Mouse (Mus musculus) liver, embryonic 15.5 days (tissue): Measurements from ENCODE around the gene 4933411K16Rik. TPM values are rescaled to one million over a fixed set of nuclear protein-coding genes. Genes with fewer than 3 reads are reported as not detected.

Source experiments
- ATAC-seq: fragments of 200-750 bp; cut with Nextera tagmentation; 2 replicates; pipeline ENCODE4 v1.8.0; 2017; ENCODE audit warnings: moderate number of reproducible peaks, mild to moderate bottlenecking, moderate library complexity; ENCODE audit not compliant: insufficient read depth
- H3K27ac ChIP-seq: fragments of 300-500 bp; sonication (generic); replicated peaks from 2 replicates; pipeline ENCODE4 v1.5.1; 2015; ENCODE audit warnings: mild to moderate bottlenecking, inconsistent platforms
- H3K27me3 ChIP-seq: fragments of 300-500 bp; sonication (generic); 2 replicates; pipeline ENCODE4 v1.6.1; 2015; ENCODE audit warnings: mild to moderate bottlenecking, inconsistent platforms
- H3K36me3 ChIP-seq: fragments of 300-500 bp; sonication (generic); replicated peaks from 2 replicates; pipeline ENCODE4 v1.6.1; 2015; ENCODE audit warnings: moderate library complexity, mild to moderate bottlenecking, inconsistent platforms
- H3K4me1 ChIP-seq: fragments of 300-500 bp; sonication (generic); replicated peaks from 2 replicates; pipeline ENCODE4 v1.6.1; 2015; ENCODE audit warnings: inconsistent platforms
- H3K4me2 ChIP-seq: fragments of 300-500 bp; sonication (generic); 2 replicates; pipeline ENCODE4 v1.6.1; 2015; ENCODE audit warnings: moderate library complexity, mild to moderate bottlenecking, inconsistent platforms
- H3K4me3 ChIP-seq: fragments of 300-500 bp; sonication (generic); replicated peaks from 2 replicates; pipeline ENCODE4 v1.5.1; 2015; ENCODE audit warnings: mild to moderate bottlenecking, inconsistent platforms
- H3K9ac ChIP-seq: fragments of 300-500 bp; sonication (generic); 2 replicates; pipeline ENCODE4 v1.6.1; 2015; ENCODE audit warnings: moderate library complexity, mild to moderate bottlenecking, inconsistent platforms
- H3K9me3 ChIP-seq: fragments of 300-500 bp; sonication (generic); replicated peaks from 2 replicates; pipeline ENCODE4 v1.6.1; 2016; ENCODE audit warnings: inconsistent platforms
- WGBS: fragments of 180-500 bp; shearing (Covaris S2); methylation state at CpG from one replicate; pipeline ENCODE4 v1.1.7; 2015; ENCODE audit warnings: mixed read lengths; ENCODE audit not compliant: insufficient replicate concordance; 5-methylcytosine and 5-hydroxymethylcytosine counted together
- polyA plus RNA-seq: library from polyadenylated mRNA; unstranded; fragments of >200 nt; fragmentation: Nextera tagmentation; extraction: Ambion mirVana; gene quantifications from 2 replicates; pipeline ENCODE4 v1.2.1, GENCODE M21; 2015

The 4933411K16Rik gene
- polyA plus RNA-seq, 1 experiment from 2014 or later, result 0.26 TPM

DNA sequence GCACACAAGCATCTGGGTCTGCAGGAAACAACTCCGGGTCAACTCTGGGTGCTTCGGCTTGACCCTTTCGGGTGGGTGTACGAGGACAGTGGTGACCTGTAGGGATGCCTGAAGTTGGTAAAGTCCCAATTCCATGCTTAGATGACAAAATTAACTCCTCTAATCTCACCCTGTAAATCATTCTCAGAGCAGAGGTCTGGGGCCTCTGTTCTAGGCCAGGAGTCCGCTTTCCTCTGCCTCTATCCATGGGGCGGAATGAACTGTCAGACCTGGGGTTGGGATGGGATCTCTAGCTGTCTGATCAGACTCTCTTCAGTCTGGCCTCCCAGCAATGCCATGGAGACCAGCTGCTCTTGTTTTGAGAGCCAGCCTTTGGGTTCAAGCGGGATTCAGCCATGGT lies 9.4 kb downstream of the 4933411K16Rik start:
- Histone ChIP-seq H3K9me3 (no peaks in the 10 kb centered on the region), H3K27me3 (no peaks in the 10 kb centered on the region), H3K27ac (peak overlapping the region; percentile 48), H3K36me3 (0 out of 2 replicates have a peak, but pooled peaks cover 4% of the 10 kb centered on the region), H3K4me2 (no peak overlapping the region), H3K4me1 (peaks cover 5% of the 10 kb centered on the region), H3K9ac (no peak overlapping the region), H3K4me3 (no peak overlapping the region)
- ATAC-seq, result peak; percentile 80
- WGBS, result 64% methylated on average over 7 of the region's 7 CpGs

DNA sequence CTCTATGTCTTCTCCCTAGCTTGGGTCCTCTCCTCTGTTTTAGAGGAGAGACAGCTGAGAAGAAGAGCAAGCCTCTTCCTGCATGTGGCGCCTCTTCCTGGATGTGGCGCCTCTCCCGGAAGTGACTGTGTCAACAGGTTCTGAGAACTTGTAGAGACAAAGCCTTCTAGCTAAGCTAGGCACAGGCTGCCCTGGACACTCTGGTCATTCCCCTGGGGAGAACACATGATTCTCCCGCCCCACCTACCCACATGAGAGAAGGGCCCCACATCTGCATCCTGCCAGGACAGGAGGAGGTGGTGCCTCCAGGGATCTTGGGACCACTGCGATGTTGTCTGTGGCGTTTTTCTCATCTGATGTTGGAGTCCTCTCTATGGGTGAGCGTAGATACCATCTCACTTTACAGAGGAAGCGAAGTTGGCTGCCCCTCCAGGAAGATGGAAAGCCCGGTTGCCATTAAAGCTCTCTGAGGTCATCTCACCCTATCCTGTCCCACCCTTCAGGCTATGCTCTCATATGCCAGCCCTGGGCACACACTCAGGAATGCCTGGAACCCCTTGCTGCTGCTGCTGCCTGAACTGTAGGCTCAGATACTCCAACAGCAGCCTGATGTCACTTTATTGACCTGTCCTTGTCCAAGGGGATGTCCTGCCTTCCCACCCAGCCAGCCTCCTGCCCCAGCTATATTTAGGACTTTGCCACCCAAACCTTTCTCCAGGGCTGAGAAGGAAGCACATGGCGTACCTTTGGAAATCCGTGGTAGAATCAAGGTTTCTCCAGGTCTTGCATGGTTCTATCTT lies 16.6 kb downstream of the 4933411K16Rik start:
- no peaks in the 10 kb centered on the region for H3K9me3 ChIP-seq
- 0 out of 2 replicates have a peak, but pooled peaks cover 7% of the 10 kb centered on the region for H3K36me3 ChIP-seq
- no peak overlapping the region for H3K4me3 ChIP-seq
- H3K27ac ChIP-seq, result no peak overlapping the region
- no peak for ATAC-seq
- no peak overlapping the region for H3K4me2 ChIP-seq
- H3K27me3 ChIP-seq, result no peaks in the 10 kb centered on the region
- 51% methylated on average over 11 of the region's 11 CpGs for WGBS
- H3K4me1 ChIP-seq, result no peaks in the 10 kb centered on the region; the same call in 1 of the 2 replicates
- H3K9ac ChIP-seq, result no peak overlapping the region

DNA sequence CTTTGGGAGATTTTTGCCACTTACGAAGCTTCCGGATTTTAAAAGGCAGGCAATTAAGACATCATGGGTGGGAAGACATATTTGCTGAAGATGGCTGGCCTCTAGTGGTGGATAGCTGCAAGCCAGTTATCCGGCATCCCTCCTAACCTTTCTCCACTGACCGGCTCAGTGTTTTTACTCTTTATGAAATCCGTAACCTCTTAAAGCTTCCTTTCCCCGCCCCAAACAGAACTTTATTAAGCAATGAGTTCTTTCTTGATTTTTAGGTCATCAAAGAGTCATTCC lies 17.1 kb downstream of the 4933411K16Rik start:
- no peak overlapping the region for H3K4me2 ChIP-seq
- no peak for ATAC-seq
- WGBS, result 66% methylated on average over 6 of the region's 6 CpGs
- no peak overlapping the region for H3K4me3 ChIP-seq
- no peaks in the 10 kb centered on the region for H3K9me3 ChIP-seq
- H3K9ac ChIP-seq, result no peak overlapping the region
- H3K4me1 ChIP-seq, result no peaks in the 10 kb centered on the region; the same call in 1 of the 2 replicates
- H3K27ac ChIP-seq, result no peak overlapping the region
- H3K27me3 ChIP-seq, result no peaks in the 10 kb centered on the region
- H3K36me3 ChIP-seq, result 0 out of 2 replicates have a peak, but pooled peaks cover 7% of the 10 kb centered on the region

DNA sequence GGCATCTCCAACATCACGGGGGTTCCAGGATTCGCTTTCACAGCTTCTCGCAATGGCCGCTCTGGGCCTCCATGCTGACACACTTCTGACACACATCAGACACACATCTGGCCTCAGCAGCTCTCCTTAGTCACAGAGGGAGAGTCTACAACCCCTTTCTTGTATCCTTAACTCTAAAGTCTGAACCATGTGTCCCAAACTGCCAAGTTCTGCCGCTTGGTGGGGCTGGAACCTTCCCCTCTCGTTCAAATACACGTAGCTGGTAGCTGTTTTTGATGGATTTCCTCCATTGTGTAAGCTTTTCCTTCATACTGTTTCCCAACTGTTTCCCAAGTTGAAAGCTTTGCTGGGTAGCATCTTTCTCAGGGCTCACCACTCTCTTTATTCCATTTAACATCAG lies 19.2 kb downstream of the 4933411K16Rik start:
- H3K4me1 ChIP-seq, result no peaks in the 10 kb centered on the region; the same call in 1 of the 2 replicates
- H3K9me3 ChIP-seq, result no peaks in the 10 kb centered on the region
- no peak for ATAC-seq
- peak overlapping the region; percentile 68 for H3K27ac ChIP-seq
- no peaks in the 10 kb centered on the region for H3K27me3 ChIP-seq
- no peak overlapping the region for H3K4me3 ChIP-seq
- 0 out of 2 replicates have a peak, but pooled peaks cover 7% of the 10 kb centered on the region for H3K36me3 ChIP-seq
- H3K9ac ChIP-seq, result no peak overlapping the region
- 66% methylated on average over 7 of the region's 7 CpGs for WGBS
- H3K4me2 ChIP-seq, result no peak overlapping the region

DNA sequence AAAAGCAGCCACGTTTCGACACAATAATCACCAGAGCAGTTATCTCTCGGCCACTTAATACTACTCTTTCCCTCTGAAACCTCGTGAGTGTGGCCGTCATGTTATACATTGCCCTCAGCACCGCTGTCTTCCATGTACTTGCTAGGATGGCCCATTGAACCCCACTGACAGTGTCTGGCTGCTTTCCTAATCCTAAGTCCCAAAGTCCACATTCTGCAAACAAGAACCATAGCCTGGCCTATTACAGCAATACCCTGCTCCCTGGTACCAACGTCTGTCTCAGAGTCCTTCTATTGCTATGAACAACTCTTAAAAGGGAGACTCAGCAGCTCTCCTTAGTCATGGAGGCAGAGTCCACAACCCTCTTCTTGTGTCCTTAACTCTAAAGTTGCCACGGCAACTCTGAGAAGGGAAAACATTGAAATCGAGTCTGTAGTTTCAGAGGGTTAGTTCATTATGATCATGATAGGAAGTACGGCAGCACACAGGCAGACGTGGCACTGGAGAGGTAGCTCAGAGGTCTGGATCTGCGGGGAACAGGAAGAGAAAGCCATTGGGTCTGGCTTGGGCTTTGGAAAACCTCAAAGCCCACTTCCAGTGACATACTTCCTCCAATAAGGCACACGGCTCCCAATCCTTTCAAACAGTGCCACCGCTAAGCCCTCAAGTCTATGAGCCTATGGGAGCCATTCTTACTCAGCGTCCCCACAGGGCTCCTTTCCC lies 20.0 kb downstream of the 4933411K16Rik start:
- H3K36me3 ChIP-seq, result 0 out of 2 replicates have a peak, but pooled peaks cover 7% of the 10 kb centered on the region
- no peaks in the 10 kb centered on the region for H3K27me3 ChIP-seq
- no peak overlapping the region for H3K4me2 ChIP-seq
- ATAC-seq, result peak; percentile 81
- no peaks in the 10 kb centered on the region for H3K9me3 ChIP-seq
- no peak overlapping the region for H3K9ac ChIP-seq
- 55% methylated on average over 15 of the region's 15 CpGs for WGBS
- H3K4me1 ChIP-seq, result no peaks in the 10 kb centered on the region; the same call in 1 of the 2 replicates
- no peak overlapping the region for H3K4me3 ChIP-seq
- H3K27ac ChIP-seq, result peak overlapping the region; percentile 68

DNA sequence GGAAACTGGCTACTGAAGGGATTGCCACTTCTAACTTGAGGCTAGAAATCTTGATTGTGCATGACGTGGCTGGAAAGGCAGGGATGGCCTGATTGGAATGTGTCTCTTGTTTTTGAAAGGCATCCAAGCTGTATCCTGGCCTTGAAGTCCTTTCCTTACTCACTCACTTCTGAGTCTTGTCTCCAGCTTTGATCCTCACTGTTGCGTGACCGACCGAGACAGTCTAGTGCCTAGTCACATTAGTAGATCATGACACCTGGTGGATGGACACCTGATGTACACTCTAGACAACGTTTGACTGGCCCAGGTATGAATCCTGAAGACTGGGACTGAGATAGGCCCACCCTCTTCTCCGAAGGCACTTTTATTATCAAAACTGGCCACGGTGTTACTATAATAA lies 20.8 kb downstream of the 4933411K16Rik start:
- H3K4me2 ChIP-seq, result no peak overlapping the region
- H3K27me3 ChIP-seq, result no peaks in the 10 kb centered on the region
- H3K36me3 ChIP-seq, result 0 out of 2 replicates have a peak, but pooled peaks cover 7% of the 10 kb centered on the region
- no peak overlapping the region for H3K9ac ChIP-seq
- H3K9me3 ChIP-seq, result no peaks in the 10 kb centered on the region
- H3K4me3 ChIP-seq, result no peak overlapping the region
- H3K27ac ChIP-seq, result peak overlapping the region; percentile 68
- ATAC-seq, result no peak
- 66% methylated on average over 7 of the region's 7 CpGs for WGBS
- H3K4me1 ChIP-seq, result no peaks in the 10 kb centered on the region; the same call in 1 of the 2 replicates

DNA sequence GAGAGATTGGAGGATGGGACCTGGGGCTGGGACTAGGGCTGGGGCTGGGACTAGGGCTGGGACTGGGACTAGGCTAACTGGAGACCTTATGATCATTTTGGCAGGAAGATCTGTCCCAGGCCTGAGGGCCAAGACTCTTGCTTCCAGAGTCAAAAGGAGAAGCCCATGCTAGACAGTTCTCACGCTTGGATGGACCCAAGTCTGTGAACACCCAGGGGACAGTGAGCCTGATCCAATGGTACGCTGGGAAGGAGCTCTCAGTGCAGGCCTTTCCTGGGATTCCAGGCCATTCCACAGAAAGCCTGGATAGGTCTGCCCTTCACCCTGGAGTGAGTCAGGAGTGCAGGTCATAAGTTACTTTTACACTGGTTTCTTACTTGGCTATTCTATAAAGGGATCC lies 23.0 kb downstream of the 4933411K16Rik start:
- no peak overlapping the region for H3K27ac ChIP-seq
- 68% methylated on average over 2 of the region's 2 CpGs for WGBS
- H3K9ac ChIP-seq, result no peak overlapping the region
- no peak for ATAC-seq
- H3K4me3 ChIP-seq, result no peak overlapping the region
- 0 out of 2 replicates have a peak, but pooled peaks cover 6% of the 10 kb centered on the region for H3K36me3 ChIP-seq
- H3K27me3 ChIP-seq, result no peaks in the 10 kb centered on the region
- no peak overlapping the region for H3K4me2 ChIP-seq
- H3K4me1 ChIP-seq, result peaks cover 18% of the 10 kb centered on the region; the same call in 1 of the 2 replicates
- H3K9me3 ChIP-seq, result no peaks in the 10 kb centered on the region

DNA sequence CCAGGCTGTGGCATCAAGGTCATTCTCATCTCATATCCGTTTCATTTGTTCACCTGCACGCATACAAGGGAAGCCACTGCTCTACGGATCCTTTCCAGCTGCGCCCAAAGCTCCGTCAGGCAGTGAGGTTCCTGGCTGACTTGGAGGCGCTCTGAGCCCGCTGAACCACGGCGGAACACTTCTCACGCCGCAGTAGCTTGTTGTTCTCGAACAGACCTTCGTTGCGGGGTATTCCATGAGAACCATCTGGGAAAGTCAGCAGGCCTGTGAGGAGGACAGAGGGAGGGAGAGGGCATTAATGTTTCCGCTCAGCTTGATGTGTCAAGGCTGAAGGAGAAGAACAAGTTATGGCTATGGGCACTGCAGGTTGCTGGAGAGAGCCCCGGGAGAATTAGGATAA lies 23.9 kb downstream of the 4933411K16Rik start:
- H3K27me3 ChIP-seq, result no peaks in the 10 kb centered on the region
- no peaks in the 10 kb centered on the region for H3K36me3 ChIP-seq
- H3K9ac ChIP-seq, result no peak overlapping the region
- H3K9me3 ChIP-seq, result no peaks in the 10 kb centered on the region
- H3K27ac ChIP-seq, result no peak overlapping the region
- H3K4me2 ChIP-seq, result no peak overlapping the region
- 84% methylated on average over 16 of the region's 16 CpGs for whole genome bisulfite sequencing
- H3K4me1 ChIP-seq, result peaks cover 18% of the 10 kb centered on the region; the same call in 1 of the 2 replicates
- no peak overlapping the region for H3K4me3 ChIP-seq
- ATAC-seq, result no peak

DNA sequence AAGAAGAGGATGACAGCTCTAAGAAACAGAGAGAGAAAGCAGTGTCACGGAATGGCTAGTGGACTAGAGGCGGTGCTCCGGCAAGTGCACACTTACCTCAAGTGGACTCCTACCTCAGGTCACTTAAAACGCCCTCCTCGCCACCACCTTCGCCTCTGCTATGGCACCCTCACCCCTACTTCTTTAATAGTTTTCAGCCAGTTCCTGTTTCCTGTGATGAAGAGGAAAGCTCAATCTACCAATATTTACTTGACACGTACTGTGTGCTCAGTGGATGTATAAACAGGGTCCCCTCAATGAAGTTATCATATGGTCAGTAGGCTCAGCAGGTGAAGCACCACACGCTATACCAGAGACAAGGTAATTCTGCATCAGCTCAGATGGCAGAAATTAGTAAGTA lies 26.5 kb downstream of the 4933411K16Rik start:
- Histone ChIP-seq H3K4me2 (no peak overlapping the region), H3K4me3 (no peak overlapping the region), H3K9ac (no peak overlapping the region), H3K27me3 (no peaks in the 10 kb centered on the region), H3K4me1 (peaks cover 18% of the 10 kb centered on the region; the same call in 1 of the 2 replicates), H3K36me3 (no peaks in the 10 kb centered on the region), H3K27ac (no peak overlapping the region; the same call in 1 of the 2 replicates), H3K9me3 (no peaks in the 10 kb centered on the region)
- 74% methylated on average over 8 of the region's 8 CpGs for WGBS
- no peak for ATAC-seq

DNA sequence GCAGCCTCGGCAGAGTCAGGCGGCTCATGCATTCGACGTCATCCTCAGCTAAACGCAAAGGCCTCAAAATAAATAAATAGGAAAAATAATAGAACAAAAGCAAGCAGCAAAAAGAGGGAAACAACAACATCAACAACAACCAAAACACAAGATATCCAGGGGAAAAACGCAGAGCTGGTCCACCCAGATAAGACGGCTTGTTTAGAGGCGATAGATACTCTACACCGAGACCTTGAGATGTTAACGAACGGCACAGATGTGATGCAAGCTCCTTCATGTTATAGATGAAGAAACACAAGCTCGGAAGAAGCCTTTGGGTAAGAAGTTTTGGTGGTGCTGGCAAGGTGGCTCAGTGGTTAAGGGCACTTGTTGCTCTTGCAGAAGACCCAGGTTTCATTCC lies 27.0 kb downstream of the 4933411K16Rik start:
- Histone ChIP-seq H3K27ac (no peak overlapping the region), H3K9me3 (no peaks in the 10 kb centered on the region), H3K27me3 (no peaks in the 10 kb centered on the region), H3K4me2 (no peak overlapping the region), H3K4me1 (peaks cover 18% of the 10 kb centered on the region; the same call in 1 of the 2 replicates), H3K36me3 (no peaks in the 10 kb centered on the region), H3K9ac (no peak overlapping the region), H3K4me3 (no peak overlapping the region)
- WGBS, result 68% methylated on average over 12 of the region's 12 CpGs
- ATAC-seq, result peak; percentile 37; the same call in 1 of the 2 replicates

DNA sequence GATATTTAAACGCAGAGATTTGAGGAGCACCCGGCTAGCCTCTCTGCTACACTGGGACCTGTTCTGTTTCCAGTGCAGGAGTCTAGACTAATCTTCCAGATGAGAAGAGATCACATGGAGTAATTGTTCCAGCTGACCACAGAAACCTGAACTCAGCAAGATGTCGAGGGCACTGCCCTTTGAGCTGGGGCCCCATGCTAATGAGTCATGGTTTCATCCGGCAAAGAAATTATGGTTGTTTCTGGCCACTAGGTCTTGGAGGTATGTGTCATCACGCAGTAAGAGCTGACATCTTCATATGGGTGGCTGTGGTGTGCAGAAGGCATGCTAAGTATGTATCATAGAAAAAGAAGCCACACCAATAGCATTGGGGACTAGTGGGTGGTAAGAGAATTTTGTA lies 27.9 kb downstream of the 4933411K16Rik start:
- WGBS, result 62% methylated on average over 5 of the region's 5 CpGs
- no peak overlapping the region for H3K9ac ChIP-seq
- H3K4me2 ChIP-seq, result no peak overlapping the region
- no peaks in the 10 kb centered on the region for H3K9me3 ChIP-seq
- no peaks in the 10 kb centered on the region for H3K36me3 ChIP-seq
- no peak overlapping the region for H3K4me3 ChIP-seq
- H3K4me1 ChIP-seq, result peaks cover 18% of the 10 kb centered on the region; the same call in 1 of the 2 replicates
- no peak overlapping the region for H3K27ac ChIP-seq
- no peaks in the 10 kb centered on the region for H3K27me3 ChIP-seq
- ATAC-seq, result no peak
